Mouse (Mus musculus): ENCODE data around the gene Aqp5. TPM values are rescaled to one million over a fixed set of nuclear protein-coding genes. Genes with fewer than 3 reads are reported as not detected.

Gene Aqp5
- total RNA-seq, 2 experiments from 2014 or later: not detected

- DNase-seq: no peak
These were observed 6.3 kb downstream of the Aqp5 start for GRCm38 (mm10) chr15:99596841-99597240.

GRCm38 (mm10) chr15:99597596-99597995, 7.0 kb downstream of the Aqp5 start:
- DNase-seq: no peak

- DNase-seq: no peak
These were observed 8.9 kb downstream of the Aqp5 start for GRCm38 (mm10) chr15:99599245-99600070.

GRCm38 (mm10) chr15:99600986-99601822, 10.6 kb downstream of the Aqp5 start, which contains the start of gene Aqp6:
Gene Aqp6 (plus strand): TSS chr15:99601400.
- DNase-seq: no peak

GRCm38 (mm10) chr15:99601823-99602120, 11.2 kb downstream of the Aqp5 start:
- DNase-seq: no peak

- DNase-seq: no peak
These were observed 11.7 kb downstream of the Aqp5 start for GRCm38 (mm10) chr15:99602206-99602820.

- no peak for DNase-seq
These were observed 12.6 kb downstream of the Aqp5 start for GRCm38 (mm10) chr15:99603216-99603615.

GRCm38 (mm10) chr15:99605595-99605994, 15.0 kb downstream of the Aqp5 start:
- no peak for DNase-seq

DNA sequence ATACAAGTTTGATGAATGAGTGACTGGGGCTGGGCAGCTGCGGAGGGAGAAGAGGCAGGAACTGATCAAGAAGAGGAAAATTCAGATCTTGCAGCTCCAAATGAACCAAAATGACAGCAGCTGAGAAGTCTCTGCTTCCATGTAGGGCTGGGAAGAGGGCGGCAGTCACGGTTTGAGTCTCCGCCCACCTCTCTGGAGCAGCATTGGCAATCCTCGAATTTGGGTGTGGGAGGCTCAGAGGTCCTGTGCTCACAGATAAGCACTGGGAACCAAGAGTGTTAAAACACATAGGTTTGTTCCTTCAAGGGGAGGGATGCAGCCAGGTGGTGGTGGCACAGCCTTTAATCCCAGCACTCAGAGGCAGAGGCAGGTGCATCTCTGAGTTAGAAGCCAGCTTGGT, 15.9 kb downstream of the Aqp5 start:
- DNase-seq: no peak

DNA sequence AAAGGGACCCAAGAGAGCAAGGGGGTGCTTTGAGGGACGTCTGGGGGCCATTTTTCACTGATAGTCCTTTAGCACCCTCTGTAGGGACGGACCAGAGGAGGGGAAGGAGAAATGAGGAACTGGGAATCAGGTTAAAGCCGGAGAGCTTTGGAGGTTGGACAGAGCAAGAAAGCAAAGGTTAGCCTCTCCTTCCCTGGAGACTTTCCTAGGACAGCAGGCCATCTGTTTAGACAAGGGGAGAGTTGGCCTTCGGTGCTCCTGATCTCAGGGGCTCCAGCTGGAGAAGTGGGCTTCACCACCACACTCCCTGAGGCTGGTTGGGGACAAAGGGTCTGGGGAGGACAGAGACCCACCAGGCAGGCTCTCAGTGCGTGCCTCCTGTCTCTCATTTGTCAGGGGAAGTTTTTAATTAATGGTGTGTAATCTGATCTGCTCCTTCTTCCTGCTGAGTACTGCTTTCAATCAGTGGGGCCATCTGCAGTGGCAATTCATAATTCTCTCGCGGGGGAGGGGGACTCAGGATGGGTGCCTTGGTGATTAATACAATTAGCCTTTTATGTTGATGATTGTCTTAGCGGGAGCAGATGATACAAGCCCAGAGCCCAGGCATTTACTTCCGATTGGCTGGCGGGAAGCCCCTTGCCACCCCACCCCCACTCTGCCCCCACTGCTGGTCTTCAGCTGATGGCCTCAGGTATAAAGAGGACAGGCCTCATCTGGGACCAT, 17.0 kb downstream of the Aqp5 start:
- DNase-seq: no peak

- no peak for DNase-seq
These were observed 18.0 kb downstream of the Aqp5 start for GRCm38 (mm10) chr15:99608382-99609125.

DNA sequence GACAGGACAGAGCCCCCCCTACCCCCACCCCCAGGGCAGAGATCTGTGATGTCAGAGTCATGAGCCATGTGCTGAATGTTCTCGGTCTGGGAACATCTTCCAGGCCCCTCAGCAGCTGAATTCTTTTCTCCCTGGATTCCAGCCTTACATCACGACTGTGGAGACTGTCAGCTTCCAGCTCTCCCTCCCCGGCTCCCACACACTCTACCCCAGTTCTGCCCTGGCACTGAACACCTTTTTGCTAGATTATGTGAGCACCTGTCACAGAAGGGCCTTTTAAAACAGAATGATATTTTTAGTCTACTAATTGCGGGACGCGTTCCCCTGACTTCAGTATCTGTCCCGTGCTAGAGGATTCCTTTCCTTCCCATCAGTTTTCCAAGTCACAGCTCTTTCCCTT, 21.0 kb downstream of the Aqp5 start:
- DNase-seq: no peak

DNA sequence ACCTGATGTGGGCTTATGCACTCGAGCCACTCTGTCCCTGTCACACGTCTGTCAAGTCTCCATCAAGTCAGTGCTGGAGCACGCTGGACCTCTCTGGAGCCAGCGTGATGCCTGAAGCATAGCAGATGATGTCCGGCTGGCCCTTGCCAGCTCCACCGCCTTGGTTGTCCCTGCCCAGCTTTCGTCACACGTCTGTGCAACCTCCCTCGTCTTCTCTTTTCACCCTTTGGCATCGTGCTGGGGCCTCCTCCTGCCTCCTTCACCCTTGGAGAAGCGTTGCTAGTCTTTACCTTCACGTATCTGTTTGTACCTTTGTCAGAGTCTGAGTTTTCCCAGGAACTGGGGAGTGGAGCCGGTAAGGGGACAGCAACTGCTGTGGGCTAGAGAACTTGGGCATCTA, 23.7 kb downstream of the Aqp5 start:
- no peak for DNase-seq

DNA sequence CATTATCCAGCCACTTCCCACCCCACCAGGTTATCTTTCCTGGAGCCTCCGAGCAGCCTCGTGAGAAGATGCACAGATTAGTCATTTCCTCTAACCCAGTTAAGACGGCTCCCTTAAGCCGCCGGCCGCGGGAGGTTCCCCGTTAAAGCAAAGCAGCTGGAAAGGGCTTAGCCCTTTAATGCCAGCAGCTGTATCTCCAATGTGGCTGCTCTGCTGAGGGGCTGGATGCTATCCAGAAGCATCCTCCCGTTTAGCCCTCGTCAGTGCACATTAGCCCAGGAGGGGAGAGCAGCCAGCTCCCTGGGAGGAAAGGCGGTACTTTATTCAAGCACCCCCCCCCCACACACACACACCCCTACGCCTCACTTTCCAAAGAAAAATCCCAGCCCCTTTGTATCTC, 24.2 kb downstream of the Aqp5 start:
- DNase-seq: peak; percentile 22

DNA sequence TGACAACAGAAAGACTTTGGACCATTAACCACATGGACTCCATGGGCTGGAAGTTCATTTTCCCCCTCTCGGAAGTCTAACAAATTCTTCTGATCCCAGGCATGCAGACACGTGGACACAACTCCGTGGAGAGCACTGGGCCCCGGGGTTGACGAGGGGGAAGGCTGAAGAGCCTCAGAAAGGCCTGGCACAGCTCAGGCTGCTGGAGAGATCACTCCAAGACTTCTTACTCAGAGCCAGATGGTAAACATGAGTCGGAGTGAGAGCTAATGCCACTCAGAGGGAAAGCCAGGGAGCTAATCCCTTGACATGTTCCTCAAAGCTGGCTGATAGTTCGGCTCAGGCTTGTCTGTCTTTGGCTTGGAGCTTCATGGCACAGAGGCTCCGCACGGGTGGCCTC, 24.7 kb downstream of the Aqp5 start:
- DNase-seq: no peak

- DNase-seq: no peak
These were observed 28.0 kb downstream of the Aqp5 start for GRCm38 (mm10) chr15:99618595-99618994.

DNA sequence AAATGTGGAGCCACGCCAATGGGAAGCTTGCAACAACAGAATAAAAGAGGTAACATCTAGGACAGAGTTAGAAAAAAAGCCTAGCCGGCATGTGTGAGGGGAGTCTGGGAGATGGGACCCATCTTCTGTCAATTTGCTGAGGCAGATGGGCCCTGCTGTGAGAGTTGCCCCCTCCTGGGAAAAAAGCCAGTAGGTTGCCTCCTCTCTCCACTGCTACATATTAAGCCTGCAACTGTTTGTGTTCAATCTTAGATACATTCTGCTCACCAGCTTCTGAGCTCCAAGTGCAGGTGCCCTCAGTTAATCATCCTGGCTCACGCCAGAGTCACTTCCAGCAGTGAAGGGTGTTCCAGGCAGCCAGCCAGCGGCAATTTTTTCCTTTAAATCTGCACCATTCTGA, 29.2 kb downstream of the Aqp5 start:
- DNase-seq: no peak

DNA sequence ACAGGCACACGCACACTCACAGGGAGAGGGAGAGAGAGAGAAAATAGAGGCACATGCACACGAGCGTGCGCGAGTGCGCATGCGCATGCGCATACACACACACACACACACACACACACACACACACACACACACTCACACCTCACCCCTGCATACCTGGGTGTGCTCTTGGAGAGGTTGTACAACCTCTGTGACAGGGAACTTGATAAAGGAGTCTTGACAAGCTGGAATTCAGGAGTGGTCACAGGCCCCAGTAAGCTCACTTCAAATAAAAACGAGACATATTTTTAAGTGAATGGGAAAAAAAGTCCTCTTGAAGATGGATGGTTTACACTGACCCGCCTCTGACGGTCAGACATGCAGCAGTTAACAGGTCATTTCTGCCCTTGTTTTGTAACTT, 31.5 kb downstream of the Aqp5 start:
- DNase-seq: no peak

DNA sequence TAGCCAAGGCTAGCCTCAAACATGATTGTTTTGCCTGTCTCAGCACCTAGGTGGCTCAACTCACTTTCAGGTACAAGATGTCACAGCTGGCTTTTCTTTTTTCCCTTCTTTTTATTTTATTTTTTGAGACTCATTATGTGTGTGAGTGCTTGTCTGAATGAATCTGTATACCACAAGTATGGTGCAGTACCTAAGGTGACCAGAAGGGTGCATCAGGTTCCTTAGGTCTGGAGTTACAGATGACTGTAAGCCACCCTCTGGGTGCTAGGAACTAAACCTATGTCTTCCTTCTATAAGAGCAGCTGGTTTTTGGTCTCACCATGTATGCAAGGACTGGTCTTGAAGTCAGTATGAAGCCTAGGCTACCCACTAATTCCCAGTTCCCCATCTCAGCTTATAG, 41.0 kb downstream of the Aqp5 start:
- DNase-seq: no peak

DNA sequence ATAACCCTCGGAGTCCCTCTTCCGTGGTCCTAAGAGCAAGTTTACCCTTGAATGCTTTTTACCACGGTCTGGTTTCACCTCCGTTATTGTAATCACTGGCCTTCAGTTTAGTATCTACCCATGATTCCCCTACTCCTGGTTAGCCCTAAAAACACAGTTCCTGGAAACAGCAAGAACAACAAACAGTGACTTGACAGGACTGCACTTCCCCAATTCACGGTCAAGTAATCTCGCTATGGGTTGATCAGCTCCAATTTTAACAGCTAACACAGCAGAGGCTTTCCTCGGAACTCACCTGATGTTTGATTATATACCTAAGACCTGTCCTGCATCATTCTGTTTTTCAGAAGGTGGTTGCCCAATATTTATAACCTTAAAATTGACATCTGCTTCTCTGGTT, 44.1 kb downstream of the Aqp5 start:
- no peak for DNase-seq

- no peak for DNase-seq
These were observed 47.0 kb downstream of the Aqp5 start for GRCm38 (mm10) chr15:99637405-99638123.
